Mouse (Mus musculus) C2C12 (cell line): ENCODE data around the gene H2-Oa. TPM values are rescaled to one million over a fixed set of nuclear protein-coding genes. Genes with fewer than 3 reads are reported as not detected.

ENCODE experiments used
- H3K27me3 ChIP-seq: one replicate; pipeline ENCODE4 v1.6.1; 2011; ENCODE audit not compliant: control insufficient read depth, insufficient read depth, insufficient read length
- H3K36me3 ChIP-seq: one replicate; pipeline ENCODE4 v1.6.1; 2011; ENCODE audit not compliant: control insufficient read depth, insufficient read depth
- H3K4me3 ChIP-seq: one replicate; pipeline ENCODE4 v1.5.1; 2011; ENCODE audit warnings: mild to moderate bottlenecking, control low read depth; ENCODE audit not compliant: poor library complexity, insufficient read depth, severe bottlenecking
- H3K79me2 ChIP-seq: one replicate; pipeline ENCODE4 v1.6.1; 2011; ENCODE audit not compliant: control insufficient read depth, insufficient read depth
- H3K79me3 ChIP-seq: one replicate; pipeline ENCODE4 v1.6.1; 2011; ENCODE audit warnings: low read depth, control low read depth
- H3ac ChIP-seq: one replicate; pipeline ENCODE3; 2011; ENCODE audit warnings: low read depth; ENCODE audit not compliant: control insufficient read depth, insufficient read length
- CEBPB ChIP-seq: IDR thresholded peaks from one replicate; pipeline ENCODE4 v1.6.1; 2011; ENCODE audit warnings: low read depth, mild to moderate bottlenecking, control low read depth, moderate library complexity
- CTCF ChIP-seq: IDR thresholded peaks from one replicate; pipeline ENCODE4 v1.5.1; 2011; ENCODE audit not compliant: control insufficient read depth, insufficient read depth, insufficient read length
- FOSL1 ChIP-seq: IDR thresholded peaks from one replicate; pipeline ENCODE4 v1.8.0; 2011; ENCODE audit warnings: mild to moderate bottlenecking, low read length; ENCODE audit not compliant: poor library complexity, insufficient read depth, severe bottlenecking
- MAX ChIP-seq: IDR thresholded peaks from one replicate; pipeline ENCODE4 v1.6.1; 2011; ENCODE audit warnings: mild to moderate bottlenecking, control low read depth
- MYOD1 ChIP-seq: IDR thresholded peaks from one replicate; pipeline ENCODE4 v1.6.1; 2011; ENCODE audit warnings: low read depth; ENCODE audit not compliant: control insufficient read depth, insufficient read length
- MYOG ChIP-seq: IDR thresholded peaks from one replicate; pipeline ENCODE4 v1.6.1; 2011; ENCODE audit not compliant: control insufficient read depth, insufficient read length; ENCODE audit errors: extremely low read depth
- USF1 ChIP-seq: IDR thresholded peaks from one replicate; pipeline ENCODE4 v1.6.1; 2011; ENCODE audit warnings: low read depth, mild to moderate bottlenecking, control low read depth, moderate library complexity
- polyA plus RNA-seq: library from polyadenylated mRNA; unstranded; fragments of >200 nt; fragmentation: generic; extraction: Trizol; gene quantifications from one replicate; pipeline ENCODE4 v1.2.1, GENCODE M21; 2012; ENCODE audit warnings: missing spikeins

Gene H2-Oa
- polyA plus RNA-seq, 1 experiment = not detected

- peaks cover 22% of the 10 kb centered on the region for H3K36me3 ChIP-seq
- peaks cover 95% of the 10 kb centered on the region for H3K79me2 ChIP-seq
- H3K27me3 ChIP-seq = no peaks in the 10 kb centered on the region
Observed at GRCm38 (mm10) chr17:34122188-34122984, 30.2 kb downstream of the H2-Oa start, which contains the start of gene Brd2. TSS of gene Brd2 (minus strand) at chr17:34122634.

GRCm38 (mm10) chr17:34123111-34123510 is 31.0 kb downstream of the H2-Oa start:
- Histone ChIP-seq H3K27me3 (no peaks in the 10 kb centered on the region), H3K4me3 (peak overlapping the region; percentile 86), H3ac (peak overlapping the region; percentile 71), H3K79me2 (peaks cover 91% of the 10 kb centered on the region), H3K36me3 (peaks cover 15% of the 10 kb centered on the region), H3K79me3 (peaks cover 50% of the 10 kb centered on the region)
- TF ChIP-seq MYOG (no peak), CTCF (no peak)

More at GRCm38 (mm10) chr17:34122188-34122984, 30.2 kb downstream of the H2-Oa start, which contains the start of gene Brd2:
- peaks cover 57% of the 10 kb centered on the region for H3K79me3 ChIP-seq
- peak within 1 kb of the TSS; percentile 86 for H3K4me3 ChIP-seq
- TF ChIP-seq CEBPB (no peak), USF1 (peak; percentile 95)
- peak within 1 kb of the TSS; percentile 99 for H3ac ChIP-seq

- Histone ChIP-seq H3K4me3 (peak overlapping the region; percentile 86), H3K79me2 (peaks cover 87% of the 10 kb centered on the region), H3K79me3 (peaks cover 45% of the 10 kb centered on the region), H3K27me3 (no peaks in the 10 kb centered on the region), H3K36me3 (peaks cover 13% of the 10 kb centered on the region), H3ac (peak overlapping the region; percentile 27)
- no peak for TF ChIP-seq FOSL1
- no peak for TF ChIP-seq CEBPB
- no peak for TF ChIP-seq MAX
- TF ChIP-seq CTCF = no peak
Observed at GRCm38 (mm10) chr17:34123518-34123917, 31.4 kb downstream of the H2-Oa start.

- peaks cover 8% of the 10 kb centered on the region for H3K36me3 ChIP-seq
- H3K79me3 ChIP-seq = peaks cover 41% of the 10 kb centered on the region
- peaks cover 77% of the 10 kb centered on the region for H3K79me2 ChIP-seq
- H3K27me3 ChIP-seq = no peaks in the 10 kb centered on the region
- H3K4me3 ChIP-seq = no peak overlapping the region
- no peak for TF ChIP-seq FOSL1
- TF ChIP-seq CEBPB = no peak
- peak; percentile 55 for TF ChIP-seq USF1
- H3ac ChIP-seq = no peak overlapping the region
Observed at GRCm38 (mm10) chr17:34124649-34125048, 32.5 kb downstream of the H2-Oa start.

- no peak for TF ChIP-seq CEBPB
- no peak for TF ChIP-seq MAX
- TF ChIP-seq CTCF = no peak
- no peak for TF ChIP-seq FOSL1
- TF ChIP-seq MYOG = no peak
- no peak for TF ChIP-seq MYOD1
- no peak for TF ChIP-seq USF1
- H3K36me3 ChIP-seq = peaks cover 5% of the 10 kb centered on the region
- peaks cover 31% of the 10 kb centered on the region for H3K79me3 ChIP-seq
- H3ac ChIP-seq = no peak overlapping the region
- peaks cover 56% of the 10 kb centered on the region for H3K79me2 ChIP-seq
- H3K4me3 ChIP-seq = no peak overlapping the region
- H3K27me3 ChIP-seq = no peaks in the 10 kb centered on the region
Observed at GRCm38 (mm10) chr17:34126826-34127420, 34.8 kb downstream of the H2-Oa start.

- peaks cover 31% of the 10 kb centered on the region for H3K79me3 ChIP-seq
- H3K27me3 ChIP-seq = no peaks in the 10 kb centered on the region
- H3ac ChIP-seq = no peak overlapping the region
- TF ChIP-seq USF1 (no peak), FOSL1 (no peak), MAX (no peak), CEBPB (no peak), MYOD1 (no peak), CTCF (no peak), MYOG (no peak)
- H3K4me3 ChIP-seq = no peak overlapping the region
- H3K36me3 ChIP-seq = peaks cover 5% of the 10 kb centered on the region
- H3K79me2 ChIP-seq = peaks cover 52% of the 10 kb centered on the region
Observed at GRCm38 (mm10) chr17:34127475-34127874, 35.3 kb downstream of the H2-Oa start.
